Mouse (Mus musculus): ENCODE data around the gene Tsnaxip1. TPM values are rescaled to one million over a fixed set of nuclear protein-coding genes. Genes with fewer than 3 reads are reported as not detected.

The Tsnaxip1 gene
- polyA plus RNA-seq, 1 experiment: not detected

DNA sequence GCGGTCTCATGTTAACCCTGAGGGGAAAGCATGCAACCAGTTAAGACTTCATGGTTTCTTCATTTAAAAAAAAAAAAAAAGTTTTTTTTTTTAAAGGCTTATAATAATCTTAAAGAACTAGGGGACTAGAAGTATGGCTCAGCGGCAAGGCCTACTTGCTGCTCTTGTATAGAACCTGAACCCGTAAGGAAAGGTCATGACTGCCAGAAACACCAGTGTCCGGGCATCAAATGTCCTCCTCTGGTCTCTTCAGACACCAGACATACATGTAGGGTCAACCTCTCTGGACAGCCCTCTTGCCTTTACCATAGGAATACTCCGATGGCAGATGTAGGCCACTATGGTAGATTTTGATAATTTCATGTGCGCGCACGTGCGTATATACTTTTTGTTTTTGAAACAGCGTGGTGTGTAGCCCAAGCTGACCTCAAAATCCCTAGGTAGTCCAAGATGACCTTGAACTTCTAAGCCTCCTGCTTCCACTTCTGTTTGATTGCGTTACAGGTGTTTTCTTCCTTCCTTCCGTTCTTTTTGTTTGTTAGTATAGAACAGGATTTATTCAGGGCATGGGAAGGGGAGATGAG, 24.7 kb downstream of the Tsnaxip1 start:
- no peak for TF ChIP-seq GATA1 (IDR thresholded peaks at IDR 0.05; ENCODE audit: low read length)

DNA sequence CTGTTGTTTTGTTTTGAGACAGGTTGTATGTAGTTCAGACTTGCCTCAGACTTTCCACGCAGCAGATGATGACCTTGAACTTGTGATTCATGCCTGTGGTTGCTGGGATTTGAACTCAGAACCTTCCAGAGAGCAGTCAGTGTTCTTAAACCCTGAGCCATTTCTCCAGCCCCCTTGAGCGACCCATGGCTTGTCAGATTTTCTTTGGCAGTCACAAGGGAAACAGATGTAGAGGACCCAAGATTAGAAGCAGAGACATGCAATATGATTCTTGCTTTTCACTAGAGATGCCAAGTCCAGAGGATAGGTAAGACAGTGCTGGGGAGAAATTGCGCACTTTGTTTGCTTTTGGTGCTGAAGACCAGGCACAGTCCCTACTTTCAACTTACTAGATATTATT, 25.6 kb downstream of the Tsnaxip1 start, which contains the start of gene Cenpt:
TSS of gene Cenpt (minus strand) at position 101 of the 400 bp plus-strand sequence.
- TF ChIP-seq GATA1 (IDR thresholded peaks at IDR 0.05; ENCODE audit: low read length): no peak

DNA sequence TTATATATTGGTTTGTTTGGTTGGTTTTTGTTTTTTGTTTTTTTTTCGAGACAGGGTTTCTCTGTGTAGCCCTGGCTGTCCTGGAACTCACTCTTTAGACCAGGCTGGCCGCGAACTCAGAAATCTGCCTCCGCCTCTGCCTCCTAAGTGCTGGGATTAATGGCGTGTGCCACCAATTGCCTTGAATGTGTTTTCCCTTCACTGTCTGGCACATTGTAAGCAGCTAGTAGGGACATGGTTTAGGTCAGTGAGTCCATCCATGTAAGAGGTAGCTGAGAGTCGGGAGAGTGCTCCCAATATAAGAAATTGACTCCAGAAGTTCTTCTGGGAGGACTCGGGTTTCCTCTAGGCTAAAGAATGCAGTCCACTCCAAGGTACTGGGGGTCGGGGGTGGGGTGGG, 26.8 kb downstream of the Tsnaxip1 start:
- no peak for TF ChIP-seq GATA1 (IDR thresholded peaks at IDR 0.05; ENCODE audit: low read length)

DNA sequence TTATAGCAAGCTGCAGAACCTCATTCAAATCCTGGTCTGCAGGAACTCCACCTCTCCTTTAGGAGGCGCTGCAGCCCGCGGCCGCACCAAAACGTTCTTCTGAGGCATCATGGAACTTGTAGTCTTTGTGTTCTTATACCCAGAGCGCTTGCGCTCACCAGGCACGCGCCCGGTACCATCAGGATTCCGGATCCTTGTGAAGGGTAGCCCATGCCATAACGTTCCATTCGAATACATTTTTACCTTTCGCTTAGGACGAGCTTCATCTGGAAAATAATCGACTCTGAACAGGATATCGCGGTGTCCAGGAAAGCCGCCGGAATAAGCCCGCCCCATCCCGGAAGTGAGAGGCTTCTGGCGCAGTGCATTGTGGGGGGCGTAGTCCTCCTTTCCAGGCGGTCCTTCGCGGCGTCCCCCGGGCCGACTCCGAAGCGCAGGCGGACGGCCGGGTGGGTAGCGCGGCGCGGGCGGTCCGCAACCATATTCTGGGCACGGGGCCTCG, 27.2 kb downstream of the Tsnaxip1 start, which contains the start of gene Thap11:
TSS of gene Thap11 (plus strand) at position 418 of the 502 bp plus-strand sequence.
- TF ChIP-seq GATA1 (IDR thresholded peaks at IDR 0.05; ENCODE audit: low read length): no peak

DNA sequence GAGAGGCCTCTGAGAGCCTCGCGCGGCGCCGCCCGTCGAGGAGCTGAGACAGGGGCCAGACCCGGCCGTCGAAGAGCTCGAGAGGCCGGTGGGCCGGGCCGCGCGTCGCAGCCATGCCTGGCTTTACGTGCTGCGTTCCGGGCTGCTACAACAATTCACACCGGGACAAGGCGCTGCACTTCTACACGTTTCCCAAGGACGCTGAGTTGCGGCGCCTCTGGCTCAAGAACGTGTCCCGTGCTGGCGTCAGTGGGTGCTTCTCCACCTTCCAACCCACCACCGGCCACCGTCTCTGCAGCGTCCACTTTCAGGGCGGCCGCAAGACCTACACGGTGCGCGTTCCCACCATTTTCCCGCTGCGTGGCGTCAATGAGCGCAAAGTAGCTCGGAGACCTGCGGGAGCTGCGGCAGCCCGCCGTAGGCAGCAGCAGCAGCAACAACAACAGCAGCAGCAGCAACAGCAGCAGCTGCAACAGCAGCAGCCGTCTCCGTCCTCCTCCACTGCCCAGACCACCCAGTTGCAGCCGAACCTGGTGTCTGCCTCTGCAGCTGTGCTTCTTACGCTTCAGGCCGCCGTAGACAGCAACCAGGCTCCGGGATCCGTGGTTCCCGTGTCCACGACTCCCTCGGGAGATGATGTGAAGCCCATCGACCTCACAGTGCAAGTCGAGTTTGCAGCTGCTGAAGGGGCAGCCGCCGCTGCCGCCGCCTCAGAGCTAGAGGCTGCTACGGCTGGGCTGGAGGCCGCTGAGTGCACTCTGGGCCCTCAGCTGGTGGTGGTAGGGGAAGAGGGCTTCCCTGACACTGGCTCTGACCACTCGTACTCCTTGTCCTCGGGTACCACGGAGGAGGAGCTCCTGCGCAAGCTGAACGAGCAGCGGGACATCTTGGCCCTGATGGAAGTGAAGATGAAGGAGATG, 28.0 kb downstream of the Tsnaxip1 start:
- no peak for TF ChIP-seq GATA1 (IDR thresholded peaks at IDR 0.05; ENCODE audit: low read length)

GRCm38 (mm10) chr8:105856168-105856835, 28.8 kb downstream of the Tsnaxip1 start:
- TF ChIP-seq GATA1 (IDR thresholded peaks at IDR 0.05; ENCODE audit: low read length): no peak

GRCm38 (mm10) chr8:105858495-105858894, 31.0 kb downstream of the Tsnaxip1 start:
- no peak for TF ChIP-seq GATA1 (IDR thresholded peaks at IDR 0.05; ENCODE audit: low read length)

DNA sequence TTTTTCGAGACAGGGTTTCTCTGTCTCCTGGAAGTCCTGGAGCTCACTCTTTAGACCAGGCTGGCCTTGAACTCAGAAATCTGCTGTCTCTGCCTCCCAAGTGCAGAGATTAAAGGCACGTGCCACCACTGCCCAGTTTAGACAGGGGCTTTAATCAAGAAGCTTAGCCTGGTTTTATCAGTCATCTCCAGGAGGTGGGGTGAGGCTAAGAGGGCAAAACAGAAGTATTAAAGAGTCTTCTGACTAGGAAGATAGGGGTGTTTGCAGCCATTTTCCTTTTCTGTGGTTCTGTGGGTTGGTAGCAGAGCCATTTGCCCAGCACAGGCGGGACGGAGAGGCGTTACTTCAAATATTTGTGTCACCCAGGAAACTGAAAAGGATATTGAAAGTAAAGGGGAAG, 31.8 kb downstream of the Tsnaxip1 start:
- peak; percentile 50 for TF ChIP-seq GATA1 (IDR thresholded peaks at IDR 0.05; ENCODE audit: low read length)

DNA sequence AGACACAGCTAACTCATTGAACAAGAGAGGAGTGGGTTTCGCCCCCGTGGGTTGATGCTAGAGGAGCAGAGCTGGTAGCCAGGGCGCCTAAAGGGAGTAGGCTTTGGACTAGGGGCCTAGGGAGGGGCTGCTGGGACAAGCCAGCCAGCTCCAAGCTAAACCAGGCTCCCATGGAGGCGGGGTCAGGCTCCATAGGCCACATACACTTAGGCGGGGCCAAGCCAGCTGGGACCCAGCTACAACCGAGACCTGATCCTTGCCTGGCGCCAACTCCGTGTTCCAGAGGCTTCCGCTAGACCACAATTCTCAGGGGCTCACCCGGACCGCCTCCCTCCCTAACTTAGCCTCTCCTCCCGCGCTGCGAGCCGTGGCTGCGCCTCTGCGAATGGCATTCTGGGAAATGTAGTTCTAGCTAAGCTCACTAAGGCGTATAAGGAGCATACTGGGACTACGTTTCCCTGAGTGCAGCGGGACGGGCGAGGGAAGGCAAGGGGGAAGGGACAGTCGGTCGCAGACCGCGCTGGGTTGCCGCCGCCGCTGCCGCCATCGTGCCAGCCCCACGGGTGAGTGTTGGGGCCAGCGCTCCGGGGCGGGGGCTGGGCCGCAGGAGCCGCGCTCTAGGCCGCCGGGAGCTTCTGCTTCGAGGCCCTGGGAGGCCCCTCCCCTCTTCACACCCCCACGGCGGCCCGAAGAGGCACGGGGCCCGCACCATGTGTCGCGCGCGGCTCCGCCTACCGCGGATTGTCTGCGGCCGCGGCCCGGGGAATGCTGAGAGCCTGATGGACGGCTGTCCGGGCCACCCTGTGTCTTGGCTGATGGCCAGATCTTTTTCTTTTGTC, 32.8 kb downstream of the Tsnaxip1 start, which contains the start of gene Nutf2:
TSS of gene Nutf2 (plus strand) at position 438 of the 839 bp plus-strand sequence.
- TF ChIP-seq GATA1 (IDR thresholded peaks at IDR 0.05; ENCODE audit: low read length): no peak

DNA sequence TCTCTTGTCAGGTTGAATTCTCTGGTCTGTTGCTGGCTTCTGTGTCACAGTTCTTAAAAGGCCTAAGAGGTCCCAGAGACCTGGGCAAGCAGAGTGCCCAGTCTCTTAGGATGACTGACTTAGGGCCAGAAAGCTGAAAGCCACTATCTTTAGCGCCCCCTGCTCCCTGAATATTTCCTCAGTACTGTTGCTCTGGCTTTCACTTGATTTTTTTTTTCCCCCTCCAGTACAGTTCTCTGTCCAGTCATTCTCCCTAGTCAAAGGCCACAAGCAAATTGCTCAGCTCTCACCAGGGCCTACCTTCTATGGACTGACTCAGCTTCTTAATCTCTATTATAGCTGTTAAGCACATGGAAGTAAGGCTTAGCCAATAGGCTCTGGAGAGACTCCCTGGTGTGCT, 34.4 kb downstream of the Tsnaxip1 start:
- no peak for TF ChIP-seq GATA1 (IDR thresholded peaks at IDR 0.05; ENCODE audit: low read length)

- TF ChIP-seq GATA1 (IDR thresholded peaks at IDR 0.05; ENCODE audit: low read length): no peak
Observed at GRCm38 (mm10) chr8:105866364-105867029, 39.0 kb downstream of the Tsnaxip1 start.

DNA sequence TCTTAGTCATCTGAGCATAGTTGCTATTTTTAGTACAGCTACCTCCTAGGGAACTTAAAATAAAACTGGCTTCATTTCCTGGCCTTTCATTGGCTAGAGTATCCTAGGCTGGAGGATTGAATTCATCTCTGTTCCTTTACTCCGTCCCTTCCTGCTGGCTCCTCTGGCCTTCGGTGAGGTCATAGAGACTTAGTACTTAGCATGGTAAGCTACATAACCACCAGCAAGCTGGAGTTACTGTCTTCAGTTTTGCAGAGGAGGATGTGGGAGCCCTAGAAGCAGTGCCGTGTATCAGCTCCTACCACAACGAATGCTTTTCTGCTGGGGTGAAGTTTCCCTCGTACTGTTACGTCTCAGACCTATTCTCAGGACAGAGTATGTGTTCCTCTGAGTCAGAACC, 46.8 kb downstream of the Tsnaxip1 start:
- TF ChIP-seq GATA1 (IDR thresholded peaks at IDR 0.05; ENCODE audit: low read length): no peak

GRCm38 (mm10) chr8:105880754-105881520, 53.4 kb downstream of the Tsnaxip1 start, which contains the start of gene Edc4:
Gene Edc4 (plus strand): TSS chr8:105880881.
- TF ChIP-seq GATA1 (IDR thresholded peaks at IDR 0.05; ENCODE audit: low read length): no peak

All from G1E-ER4 (cell line).